Mouse (Mus musculus) MEL (cell line): ENCODE results near the gene Tmem198.

Source experiments
- CTCF ChIP-seq, 3 experiments: IDR thresholded peaks in 2 of 3; conservative IDR thresholded peaks in 1 of 3; 2 replicates each; pipeline ENCODE4 v1.5.1; 2011 to 2012; ENCODE audit warnings: low read length in 3 of 3, low read depth in 2 of 3, mild to moderate bottlenecking in 2 of 3, improper control_type of control experiment in 1 of 3, inconsistent platforms in 1 of 3, mixed read lengths in 1 of 3, moderate library complexity in 1 of 3; ENCODE audit not compliant: control insufficient read depth in 1 of 3, insufficient read depth in 1 of 3, poor library complexity in 1 of 3, severe bottlenecking in 1 of 3
- NELFE ChIP-seq: IDR thresholded peaks from 2 replicates; pipeline ENCODE4 v1.6.1; 2011; ENCODE audit warnings: low read depth, low read length, improper control_type of control experiment

DNA sequence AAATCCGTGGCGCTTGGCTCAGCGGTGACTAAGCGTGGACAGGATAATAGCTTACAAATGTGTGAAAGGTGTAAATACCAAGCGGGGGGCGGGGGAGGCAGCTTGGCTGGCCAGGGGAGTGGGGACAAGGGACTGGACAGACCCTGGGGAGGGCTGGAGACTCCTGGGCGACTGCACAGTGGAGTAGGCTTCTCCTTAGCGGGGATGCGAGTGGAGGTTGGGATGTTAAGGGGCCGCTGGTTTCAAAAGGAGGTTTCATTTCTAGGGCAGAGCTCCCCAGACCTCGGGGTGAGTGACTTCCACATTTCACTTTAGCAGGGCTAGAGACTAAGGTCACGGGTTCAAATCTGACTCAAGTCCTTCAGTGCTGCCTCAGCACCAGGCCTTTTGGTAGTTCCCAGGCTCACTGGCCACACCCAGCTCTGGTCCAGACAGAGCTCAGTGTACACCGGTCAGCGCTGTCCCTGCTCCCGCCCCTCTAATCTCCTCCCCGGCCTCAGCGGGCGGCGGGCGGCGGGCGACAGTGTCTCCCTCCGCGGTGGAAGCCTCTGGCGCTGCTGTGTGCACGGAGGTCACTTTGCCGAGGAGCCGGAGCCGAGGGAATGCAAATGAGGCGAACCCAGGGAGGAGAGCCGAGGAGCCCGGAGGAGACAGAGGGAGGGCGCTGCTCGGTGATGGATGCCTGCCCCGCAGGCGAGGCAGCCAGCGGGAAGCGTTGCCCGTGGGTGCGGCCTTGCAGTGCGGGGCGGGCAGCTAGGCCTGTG lies 21.1 kb upstream of the Tmem198 start:
- TF ChIP-seq NELFE (no peak), CTCF (IDR thresholded peaks at IDR 0.05 in 2 of 3, conservative IDR thresholded peaks at IDR 0.05 in 1 of 3; ENCODE audit: control insufficient read depth in 1 of 3, insufficient read depth in 1 of 3, low read depth in 2 of 3, low read length in 3 of 3, poor library complexity in 1 of 3, severe bottlenecking in 1 of 3) (no peak)
